Mouse (Mus musculus) gastrocnemius, adult 8-10 months (tissue): Measurements from ENCODE around the gene Aldh1a3. TPM values are rescaled to one million over a fixed set of nuclear protein-coding genes. Genes with fewer than 3 reads are reported as not detected.

Experiments
- DNase-seq, 2 experiments: peaks; one replicate each; pipeline ENCODE4 v3.0.0; 2022; ENCODE audit warnings: low spot score in 2 of 2
- total RNA-seq, 4 experiments: library from RNA; stranded (reverse); gene quantifications; 2 replicates each; pipeline ENCODE4 v1.2.4; 2022

The Aldh1a3 gene
- total RNA-seq = 1 to 10 TPM in 3 of 4 experiments, under 1 TPM in 1; 0.63 to 1.6 (median 1.1) TPM

DNA sequence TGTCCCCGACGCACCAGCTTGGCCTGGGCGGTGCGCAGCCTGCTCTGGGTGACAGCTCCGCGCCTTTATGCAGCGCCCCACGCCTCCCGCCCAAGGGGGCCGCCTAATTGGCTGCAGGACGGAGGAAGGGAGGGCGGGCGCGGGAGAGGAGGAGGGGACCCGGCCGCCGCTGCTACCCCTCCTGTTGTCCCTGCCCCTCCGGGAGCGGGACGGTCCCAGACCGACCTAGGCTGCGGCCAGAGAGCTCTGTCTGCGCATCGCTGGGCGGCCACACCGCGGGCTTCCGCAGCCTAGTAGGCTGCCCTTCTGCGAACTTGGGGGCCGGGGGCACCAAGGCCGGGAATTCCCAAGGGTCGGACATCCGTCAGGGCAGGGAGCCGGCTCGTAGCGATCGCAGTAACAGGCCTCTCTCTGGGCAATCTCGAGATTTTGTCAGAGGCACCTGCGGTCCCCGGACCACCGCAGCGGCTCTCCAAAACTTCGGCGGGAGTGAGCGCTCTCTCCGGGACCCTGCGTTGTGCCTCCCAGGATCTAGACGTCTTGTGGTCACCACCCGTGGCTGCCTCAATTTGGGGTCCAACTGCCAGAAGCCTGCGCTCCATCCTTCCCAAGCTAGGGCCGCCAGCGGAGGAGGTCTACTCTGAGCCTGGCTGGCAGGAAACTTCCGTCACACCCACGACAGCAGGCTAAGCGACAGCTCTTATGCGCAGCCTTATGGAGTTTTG lies at the start of gene Aldh1a3:
Aldh1a3 (minus strand) TSS at position 81 of the 725 bp plus-strand sequence.
- DNase-seq = peak; percentile 8 to 20

DNA sequence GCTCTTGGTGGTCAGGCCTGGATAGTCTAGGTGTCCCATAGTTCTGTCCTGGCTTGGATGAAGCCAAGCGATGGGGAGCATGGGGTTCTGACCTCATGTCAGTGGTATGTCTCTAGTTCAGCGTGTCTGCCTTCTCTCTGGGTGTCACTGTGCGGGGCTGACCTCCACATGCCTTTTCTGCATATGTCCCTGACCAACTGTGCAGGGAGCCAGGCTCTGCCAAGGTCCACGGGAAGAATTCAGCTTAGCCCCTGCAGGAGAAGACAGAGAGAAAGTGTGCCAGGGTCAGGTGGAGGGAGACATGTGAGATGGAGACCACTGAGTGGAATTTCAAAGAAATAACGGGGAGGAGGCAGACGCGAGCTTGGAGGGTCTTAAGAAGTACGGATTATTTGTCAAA lies 49.0 kb upstream of the Aldh1a3 start:
- DNase-seq = no peak

DNA sequence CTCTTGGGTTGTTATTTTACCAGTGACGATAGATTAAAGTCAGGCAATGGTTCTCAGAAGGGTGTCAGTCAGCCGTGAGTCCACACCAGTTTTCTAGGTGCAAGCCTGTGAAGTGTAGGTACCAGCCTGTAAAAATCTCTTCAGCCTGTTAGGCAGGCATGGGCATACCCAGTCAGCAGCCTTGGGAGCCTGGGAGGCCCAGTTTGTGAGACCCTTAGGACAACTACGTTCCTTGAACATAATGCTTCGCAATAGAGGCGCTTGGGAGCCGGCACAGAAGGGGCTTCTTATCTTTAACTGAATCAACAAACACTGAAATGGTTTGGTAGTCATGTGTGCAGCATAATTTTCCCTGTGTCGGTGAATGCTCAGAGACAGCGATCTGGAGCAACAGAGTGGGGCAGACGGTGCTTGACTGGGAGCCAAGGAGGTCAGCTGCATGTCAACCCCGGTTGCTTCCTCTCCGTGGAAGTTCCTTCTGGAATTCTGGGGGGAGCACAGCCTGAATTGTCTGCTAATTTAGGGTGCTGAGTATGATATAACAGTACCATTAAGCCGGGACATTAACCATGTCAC lies 44.4 kb upstream of the Aldh1a3 start:
- DNase-seq = no peak

DNA sequence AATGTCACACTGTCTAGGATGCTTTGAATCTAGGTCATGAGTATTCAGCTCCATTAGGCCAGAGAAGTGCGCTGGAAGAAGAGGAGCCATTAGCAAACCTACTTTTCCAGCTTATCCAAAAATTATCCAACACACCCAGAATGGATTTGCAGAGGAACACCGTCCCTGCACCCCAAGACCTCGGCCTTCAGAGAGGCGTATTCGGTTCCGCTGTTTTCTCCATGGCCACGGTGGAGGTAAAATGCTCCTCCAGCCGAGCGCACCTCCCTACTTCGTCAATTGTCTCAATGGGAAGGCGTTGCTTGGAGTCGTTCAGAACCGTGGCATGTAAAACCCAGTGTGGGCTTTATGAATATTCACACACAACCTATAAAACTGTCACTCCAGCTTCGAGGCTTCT lies 39.3 kb upstream of the Aldh1a3 start:
- no peak for DNase-seq

DNA sequence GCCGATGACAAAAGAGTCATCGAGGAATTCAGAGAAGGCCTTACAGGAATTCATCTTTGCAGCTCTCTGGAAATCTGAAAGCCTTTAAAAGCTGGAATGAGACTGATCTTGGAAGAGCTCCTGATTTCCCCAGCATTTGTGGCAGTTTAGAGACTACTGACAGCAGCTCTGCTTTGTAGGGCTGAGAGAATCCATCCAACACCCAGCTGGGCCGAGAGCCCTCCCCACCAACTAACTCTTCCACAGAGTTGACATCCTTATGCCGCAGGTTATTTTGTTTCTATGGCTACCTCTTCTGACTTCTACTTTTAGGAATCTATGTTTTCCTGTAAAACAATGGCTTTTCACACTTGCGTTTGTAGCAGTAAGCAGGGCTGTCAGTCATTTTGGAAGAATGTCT lies 37.9 kb upstream of the Aldh1a3 start:
- no peak for DNase-seq

DNA sequence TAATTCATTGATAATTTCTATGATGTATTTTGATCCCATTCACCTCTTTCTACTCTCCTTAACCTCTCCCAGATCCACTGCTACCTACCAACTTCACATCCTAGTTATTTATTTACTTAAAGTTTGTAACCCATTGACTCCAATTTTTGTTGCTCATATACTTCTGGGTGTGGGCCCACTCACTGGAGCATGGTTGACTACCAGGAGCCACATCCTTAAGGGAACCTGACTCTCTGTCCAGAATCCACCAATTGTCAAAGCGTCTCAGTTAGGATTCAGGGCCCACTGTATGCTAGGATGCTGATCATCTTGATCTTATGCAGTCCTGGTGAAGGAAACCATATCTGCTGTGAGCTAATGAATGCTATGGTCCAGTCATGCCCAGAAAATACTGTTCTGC lies 35.8 kb upstream of the Aldh1a3 start:
- no peak for DNase-seq

DNA sequence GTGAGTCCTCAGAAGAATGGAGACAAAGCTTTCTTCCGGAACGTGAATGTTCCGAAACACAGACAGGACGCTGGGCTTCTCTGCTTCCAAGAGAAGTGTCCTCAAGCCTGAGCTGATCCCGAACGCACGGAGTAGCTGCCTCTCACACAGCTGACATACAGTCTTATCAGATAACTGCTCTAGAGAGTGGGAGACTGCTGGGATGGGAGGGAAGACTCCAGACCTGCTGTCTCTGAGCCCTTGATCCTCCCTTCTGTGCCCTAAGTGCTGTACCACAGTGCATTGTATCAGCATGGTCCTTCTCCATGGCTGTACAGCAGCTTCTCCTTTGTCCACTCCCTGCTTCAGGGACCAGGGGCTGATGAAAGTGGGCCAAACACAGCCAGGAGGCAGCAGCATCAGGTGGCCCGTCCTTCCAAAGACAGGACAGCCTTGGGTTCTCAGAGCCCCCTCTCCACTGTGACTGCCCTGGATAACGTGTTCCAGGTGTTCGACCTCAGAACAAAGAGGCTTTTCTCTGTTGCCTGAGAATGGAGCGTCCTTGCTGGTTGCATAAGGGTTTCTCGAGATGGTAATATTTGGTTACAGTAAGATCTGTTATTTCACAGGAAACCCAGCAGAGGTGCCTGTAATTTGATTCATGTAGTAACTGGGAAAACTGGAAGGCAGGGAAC lies 24.4 kb upstream of the Aldh1a3 start:
- DNase-seq = no peak

DNA sequence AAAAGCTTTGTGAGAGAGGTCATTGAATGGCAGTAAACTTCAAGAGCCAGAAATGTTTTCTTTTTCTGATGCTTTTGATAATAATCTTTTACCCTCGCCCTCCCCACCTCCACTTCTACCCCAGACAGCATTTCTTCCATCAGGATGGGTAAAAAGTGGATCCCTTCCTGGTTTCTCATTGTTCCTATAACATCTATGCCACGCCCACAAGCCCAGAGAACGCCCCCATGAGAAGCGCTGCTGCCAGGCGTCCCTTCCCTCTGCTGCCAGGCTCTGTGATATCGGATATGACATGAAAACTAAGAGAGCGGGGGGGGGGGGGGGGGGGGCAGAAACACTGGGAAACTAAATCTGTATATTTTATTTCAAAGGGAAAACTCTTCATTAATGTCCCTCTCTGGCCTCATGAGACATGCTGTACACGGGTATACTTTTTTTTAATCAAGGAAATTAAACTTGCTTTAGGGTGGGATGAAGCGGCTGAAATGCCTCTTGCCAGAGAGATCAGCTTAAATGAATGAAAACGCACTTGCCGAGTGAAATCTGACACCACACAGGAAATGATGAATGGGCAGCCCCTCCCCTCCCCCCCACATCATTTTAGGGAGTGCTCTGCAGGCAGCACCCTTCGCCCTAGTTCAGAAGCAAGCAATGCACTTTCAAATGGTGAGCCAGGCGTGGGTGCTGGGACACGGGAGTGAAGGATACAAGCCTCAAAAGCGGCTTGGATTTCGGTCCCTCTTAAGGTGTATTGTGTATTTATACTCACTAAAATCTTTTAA lies 22.8 kb upstream of the Aldh1a3 start:
- DNase-seq = no peak

DNA sequence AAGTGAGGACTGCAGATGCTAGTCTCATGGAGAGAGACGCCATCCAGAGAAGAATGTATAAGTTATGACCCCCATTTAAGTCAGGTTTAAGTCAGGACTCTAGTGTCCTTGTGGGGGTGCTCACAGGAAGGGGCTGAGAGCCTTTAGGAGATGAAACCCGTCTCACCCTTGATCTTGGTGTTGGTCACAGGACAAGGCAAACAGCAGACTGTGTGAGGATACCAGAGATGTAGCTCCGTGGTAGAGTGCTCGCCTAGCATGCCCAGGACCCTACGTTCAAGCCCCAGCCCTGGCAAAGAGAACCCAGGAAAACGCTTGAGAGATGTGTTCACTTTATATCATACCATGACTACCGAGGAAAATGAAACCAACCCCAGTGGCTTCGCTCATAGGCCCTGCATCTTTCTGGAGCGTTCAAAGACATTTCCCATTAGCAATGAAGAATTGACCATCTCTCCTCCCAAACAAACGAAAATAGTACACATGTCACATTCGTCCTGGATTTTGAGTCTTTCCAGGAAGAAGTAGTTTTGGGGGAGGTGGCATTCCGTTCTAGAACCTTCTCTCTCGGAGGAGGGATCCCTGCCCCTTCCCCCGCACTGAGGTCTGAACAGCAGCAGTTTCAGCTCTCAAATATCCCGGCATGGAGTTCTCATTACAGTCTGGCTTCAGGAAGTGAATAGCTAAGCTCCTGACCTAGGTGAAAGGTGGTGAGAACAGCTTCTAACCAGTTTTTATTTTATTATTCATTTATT lies 21.6 kb upstream of the Aldh1a3 start:
- no peak for DNase-seq

DNA sequence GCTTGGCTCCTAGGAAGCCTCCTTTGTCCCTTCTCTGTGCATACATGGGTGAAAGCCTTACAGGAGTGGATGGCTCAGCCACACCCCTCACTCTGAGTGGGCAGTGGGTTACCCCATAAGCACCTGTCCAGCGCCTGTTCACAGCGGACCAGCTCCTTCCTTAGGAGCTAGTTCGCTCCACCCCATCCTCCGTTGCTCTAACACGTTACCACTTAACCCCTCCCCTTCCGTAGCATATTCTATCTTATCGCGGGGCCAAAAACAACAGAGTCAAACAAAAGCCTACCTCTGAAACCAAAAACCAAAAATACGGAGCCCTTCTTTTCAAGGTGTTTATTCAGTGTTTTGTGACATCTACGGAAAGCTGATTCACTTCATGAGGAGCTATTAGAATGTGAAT lies 21.0 kb upstream of the Aldh1a3 start:
- DNase-seq = no peak

DNA sequence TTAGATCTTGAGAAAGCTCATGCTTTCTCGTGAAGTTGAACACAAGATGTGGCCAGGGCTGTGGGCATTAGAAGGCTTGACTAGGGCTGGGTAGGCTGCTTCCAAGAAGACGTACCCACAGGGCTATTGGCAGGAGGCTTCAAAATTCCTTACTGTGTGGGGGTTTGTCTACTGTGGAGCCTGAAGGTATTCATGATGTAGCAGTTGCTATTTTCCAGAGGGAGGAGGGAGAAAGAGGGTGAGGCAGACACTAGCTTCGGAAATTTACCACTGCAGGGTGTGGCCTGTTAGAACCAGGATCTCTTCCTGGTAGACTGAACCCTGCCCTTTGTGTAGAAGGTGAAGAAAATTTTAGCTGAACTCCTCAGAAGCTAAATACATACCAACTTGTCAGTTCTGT lies 19.5 kb upstream of the Aldh1a3 start:
- DNase-seq = no peak

DNA sequence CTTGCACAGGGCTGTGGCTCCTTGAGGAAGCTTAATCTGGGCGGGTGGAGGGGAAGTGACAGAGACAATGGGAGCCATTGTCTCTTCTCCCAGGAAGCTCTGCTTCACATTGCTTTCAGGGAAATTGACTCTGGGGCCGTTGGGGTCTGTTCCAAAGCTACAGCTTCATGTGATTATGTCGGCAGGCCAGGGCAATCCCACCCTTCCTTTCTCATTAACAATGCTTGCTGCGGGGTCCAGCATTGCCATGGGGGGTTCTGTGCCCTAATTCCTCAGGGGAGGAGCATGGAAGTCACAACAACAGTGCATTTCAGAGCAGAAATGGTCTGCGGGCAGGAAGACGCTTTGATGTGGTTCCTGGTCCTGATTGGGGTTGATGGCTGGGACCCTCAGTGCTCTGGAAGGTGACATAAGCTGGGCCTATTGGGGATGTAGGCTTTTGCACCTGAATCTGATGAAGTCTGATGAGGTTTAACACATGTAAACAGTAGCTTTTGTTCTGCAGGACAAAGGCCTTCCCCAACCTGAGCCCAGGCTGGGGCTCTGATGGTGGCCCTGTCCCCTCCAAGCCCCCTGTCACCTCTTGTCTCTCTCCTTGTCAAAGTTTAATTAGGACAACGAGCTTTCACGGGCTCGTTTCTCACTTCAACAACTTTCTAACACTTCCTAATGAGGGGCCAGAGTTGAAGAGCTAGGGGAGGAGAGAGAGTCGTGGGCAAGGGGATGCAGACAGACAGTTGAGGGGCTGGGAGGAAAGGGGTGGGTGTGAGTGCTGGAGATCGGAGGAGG lies 18.0 kb upstream of the Aldh1a3 start:
- no peak for DNase-seq

DNA sequence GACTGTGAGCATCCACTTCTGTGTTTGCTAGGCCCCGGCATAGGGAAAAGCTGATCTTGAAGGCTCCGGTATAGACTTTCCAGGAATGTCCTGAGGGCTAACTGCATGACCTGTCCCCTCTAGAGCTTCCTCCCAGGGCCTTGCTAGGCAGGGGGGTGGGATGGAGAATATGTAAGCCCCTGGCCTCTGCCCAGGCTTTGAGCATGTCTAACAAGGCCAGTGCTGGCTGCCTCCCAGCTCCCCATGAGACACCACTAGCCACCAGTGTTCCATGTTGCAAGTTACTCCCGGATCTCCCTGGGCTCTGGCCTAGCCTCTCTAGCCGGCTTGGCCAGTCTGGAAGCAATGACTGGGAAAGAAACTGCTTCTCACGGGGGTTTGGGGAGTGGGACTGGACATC lies 17.4 kb upstream of the Aldh1a3 start:
- no peak for DNase-seq

DNA sequence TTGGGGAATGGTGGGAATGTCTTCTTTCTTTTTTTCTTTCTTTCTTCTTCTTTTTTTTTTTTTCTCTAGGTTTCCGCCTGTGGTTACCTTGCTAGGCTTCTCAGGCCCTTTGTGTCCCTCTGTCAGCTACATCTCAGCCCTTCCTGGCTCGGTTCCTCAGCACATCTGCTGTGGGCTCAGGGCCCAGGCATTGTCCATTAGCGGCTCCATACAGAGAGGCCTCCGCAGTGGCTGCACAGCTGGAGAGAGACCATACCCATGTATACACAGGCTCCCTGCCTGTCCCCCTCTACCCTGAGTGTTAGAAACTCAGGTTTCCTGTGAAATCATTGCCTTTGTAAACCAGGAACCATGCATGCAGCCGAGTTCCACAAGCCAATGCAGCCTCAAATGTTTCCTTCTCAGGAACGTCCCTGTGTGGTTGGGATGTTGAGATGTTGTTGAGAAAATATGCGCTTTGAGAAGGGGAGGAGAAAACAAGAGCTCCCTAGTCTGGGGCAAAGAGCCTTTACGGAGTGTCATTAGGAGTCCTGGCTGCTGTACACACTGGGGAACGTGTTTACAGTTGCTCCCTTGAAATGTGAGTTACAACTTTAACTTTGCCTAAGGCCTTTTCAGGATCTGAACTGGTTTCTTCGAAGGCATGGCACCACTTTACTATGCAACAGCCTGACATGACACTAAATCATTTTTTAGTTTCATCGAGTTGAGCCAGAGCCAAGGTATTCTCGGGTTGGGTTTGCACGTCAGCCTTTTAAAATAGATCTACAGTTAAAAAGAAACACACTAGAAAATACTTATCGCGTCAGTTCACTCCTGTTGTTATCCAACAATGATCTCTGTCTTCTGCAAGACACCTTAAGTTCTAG lies 15.4 kb upstream of the Aldh1a3 start:
- no peak for DNase-seq

DNA sequence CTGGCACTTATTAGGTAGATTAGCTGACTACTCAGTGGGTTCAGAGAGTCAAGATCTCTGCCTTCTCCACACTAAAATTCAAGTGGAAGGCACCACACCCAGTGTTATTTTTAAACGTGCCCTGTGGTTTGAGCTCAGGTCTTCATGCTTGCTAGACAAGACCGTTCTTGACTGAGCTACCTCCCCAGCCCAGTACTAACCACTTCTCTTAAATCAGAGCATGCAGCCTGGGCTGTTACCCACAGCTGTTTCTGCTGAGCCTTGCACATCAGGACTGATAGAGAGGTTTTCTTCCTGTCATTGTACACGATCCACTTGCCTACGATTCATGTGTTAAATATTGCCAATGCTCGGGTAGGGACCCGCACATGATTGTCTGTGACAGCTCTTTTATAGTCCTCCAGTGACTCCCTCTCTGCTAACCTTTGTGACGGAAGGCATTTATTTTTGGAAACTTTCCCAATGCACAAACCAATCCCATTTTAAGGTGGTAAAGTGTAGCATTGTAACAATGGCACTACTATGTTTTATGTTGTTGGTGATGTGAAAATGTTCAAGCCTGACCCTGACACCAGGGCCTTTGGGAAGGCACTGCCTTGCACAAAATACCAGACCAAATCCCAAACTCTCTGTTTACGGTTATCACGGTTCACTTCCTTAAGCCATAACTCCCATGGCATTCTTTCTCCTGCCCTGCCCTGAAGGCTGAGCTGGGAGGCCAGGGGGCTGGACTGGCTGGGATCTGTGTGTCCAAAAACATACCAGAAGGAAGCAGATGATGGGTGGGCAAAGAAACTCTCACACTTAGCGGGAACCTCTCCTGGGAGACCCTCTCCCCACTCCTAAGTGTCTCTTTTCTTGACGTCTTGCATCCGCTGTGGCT lies 11.7 kb upstream of the Aldh1a3 start:
- DNase-seq = no peak

DNA sequence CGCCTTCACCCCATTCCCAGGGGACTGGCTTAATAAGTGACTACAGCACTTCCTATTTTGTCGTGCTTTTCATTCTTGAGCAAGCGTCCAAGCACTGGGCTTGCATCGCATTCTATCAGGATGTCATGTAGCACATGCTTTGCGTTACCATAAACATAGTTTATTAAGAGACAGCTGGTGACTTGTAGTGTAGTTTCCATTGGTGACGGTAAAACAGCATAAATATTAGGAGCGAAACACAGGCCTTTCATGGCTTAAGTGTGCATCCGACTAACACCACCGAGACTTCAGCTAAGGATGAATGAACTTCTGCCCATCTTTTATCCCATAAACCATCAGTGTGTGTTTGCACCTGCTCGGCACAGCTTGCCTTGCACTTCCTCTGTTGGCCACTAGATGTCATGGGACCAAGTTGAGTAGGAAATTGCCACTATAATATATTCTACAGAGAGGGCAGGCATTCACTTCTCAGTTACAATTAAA lies 7.2 kb upstream of the Aldh1a3 start:
- peak; percentile 25 to 32 for DNase-seq

DNA sequence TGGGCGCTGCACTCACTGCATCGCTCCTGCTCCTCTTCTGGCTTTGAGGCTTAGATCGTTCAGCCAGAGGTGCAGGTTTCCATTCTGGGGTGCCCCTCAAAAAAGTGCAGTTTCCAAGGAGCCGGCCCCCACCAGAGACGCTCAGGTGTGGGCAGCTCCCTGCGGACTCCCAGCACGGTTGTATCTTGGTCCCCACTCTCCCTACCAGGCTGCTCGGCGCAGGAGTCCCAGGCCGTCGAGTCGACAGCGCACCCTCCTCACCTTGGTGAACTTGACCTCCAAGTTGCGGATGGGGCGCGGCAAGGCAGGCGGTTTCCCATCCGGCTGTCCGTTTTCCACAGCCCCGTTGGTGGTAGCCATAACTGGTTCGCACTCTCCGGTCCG lies 272 bp downstream of the Aldh1a3 start:
- DNase-seq = no peak

DNA sequence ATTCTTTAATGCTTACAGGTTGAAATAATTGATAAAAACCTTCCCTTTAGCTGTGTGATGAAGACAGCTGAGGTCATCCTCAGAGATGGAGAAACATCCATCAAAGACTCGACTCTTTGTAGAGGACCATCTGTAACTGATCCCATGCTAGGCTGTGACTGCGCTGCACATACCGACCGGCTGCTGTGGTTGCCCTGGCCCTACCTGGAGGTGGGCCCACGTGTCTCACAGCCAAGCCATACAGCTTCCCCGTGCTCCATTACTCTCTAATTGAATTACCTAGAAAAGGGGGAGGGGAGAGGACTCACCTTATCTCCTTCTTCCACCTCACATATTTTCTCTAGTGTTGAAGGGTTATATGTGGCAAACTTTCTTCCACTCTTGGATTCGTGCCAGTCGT lies 5.4 kb downstream of the Aldh1a3 start:
- DNase-seq = no peak
